Mouse (Mus musculus) retina, embryonic 14.5 days (tissue): Measurements from ENCODE around the gene Plod1.
A peak's percentile ranks its signal among the peaks of the same experiment; 100 is the strongest.

Experiments
- DNase-seq: peaks from one replicate; pipeline ENCODE4 v3.0.0-alpha.2; 2015; ENCODE audit warnings: low spot score

Gene Plod1

DNA sequence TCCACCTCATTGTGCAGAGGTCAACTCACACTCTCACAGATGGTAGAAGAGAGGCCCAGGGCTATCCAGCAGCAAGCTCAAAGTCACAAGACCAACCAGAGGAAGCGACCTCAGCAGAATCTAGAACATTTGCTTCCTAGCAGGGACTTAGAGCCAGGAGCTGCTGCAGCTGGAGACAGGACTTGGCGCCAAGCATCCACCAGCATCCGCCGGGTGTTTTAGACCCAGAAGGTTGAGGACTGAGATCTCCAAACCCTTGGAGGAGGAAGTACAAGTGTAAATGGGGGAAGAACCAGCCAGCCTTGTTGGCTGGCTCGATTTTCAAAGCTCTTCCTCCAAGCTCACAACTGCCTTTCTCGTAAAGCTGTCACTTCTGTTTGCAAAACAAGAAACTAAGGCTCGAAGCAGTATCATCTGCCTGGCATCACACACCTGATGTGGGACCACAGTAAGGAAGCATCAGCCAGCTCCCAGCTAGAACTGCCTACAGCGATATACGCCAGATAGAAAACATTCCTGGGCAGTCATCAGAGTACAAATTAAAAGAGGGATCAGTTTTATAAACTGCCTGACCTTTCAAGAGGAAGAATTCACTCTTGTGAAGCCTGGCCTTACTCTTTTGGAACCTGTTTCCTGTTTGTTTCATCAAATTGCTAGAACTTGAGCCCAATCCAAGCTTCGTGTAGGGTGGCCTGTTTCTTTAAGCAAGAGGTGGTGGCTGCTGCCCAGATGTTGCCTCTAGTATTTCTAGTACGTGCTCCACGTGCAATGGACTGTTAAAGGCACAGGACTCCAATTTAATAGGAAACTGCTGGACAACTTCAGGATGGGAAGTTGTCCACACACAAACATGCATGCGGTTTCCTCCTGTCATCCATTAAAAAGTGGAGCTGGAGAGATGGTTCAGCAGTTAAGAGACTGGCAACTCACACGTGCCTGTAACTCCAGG, 1.9 kb upstream of the Plod1 start:
- DNase-seq = no peak

DNA sequence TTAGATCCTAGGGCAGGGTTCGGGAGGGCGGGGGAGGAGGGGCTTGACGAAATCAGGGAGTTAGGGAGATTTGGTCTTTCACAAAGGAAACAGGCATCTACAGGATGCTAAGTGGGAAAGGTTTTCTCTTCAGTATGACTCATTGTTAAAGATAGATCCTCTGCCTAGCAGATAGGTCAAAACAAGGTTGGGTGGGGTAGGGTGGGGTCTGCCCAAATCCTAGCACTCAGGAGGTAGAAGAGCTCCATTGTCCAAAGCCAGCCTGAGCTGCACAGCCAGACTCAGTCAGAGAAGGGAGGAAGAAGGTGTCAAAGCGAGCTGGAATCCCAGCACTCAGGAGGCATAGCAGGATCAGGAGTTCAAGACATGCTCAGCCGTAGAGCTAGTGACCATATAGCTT, 919 bp upstream of the Plod1 start:
- DNase-seq = no peak

GRCm38 (mm10) chr4:147937021-147937420, 454 bp upstream of the Plod1 start:
- DNase-seq = no peak

DNA sequence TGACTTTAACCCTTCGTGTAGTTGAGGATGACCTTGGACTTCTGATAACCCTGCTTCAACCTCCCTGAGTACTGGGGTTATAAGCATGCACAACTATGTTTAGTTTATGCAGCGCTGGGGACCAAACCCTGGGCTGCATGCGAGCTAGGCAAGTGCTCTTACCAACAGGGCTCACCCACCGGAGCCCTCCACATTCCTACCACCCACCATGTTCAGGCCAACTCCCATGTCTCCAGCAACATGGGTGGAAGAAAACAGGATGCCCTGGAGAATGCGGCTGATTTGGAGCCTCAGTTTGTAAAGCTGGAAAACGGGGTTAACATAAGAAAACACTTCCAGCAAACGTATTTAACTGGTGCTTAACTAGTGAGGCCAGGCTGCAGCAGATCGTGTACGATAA, 663 bp downstream of the Plod1 start:
- no peak for DNase-seq

- no peak for DNase-seq
These were observed 2.0 kb downstream of the Plod1 start for GRCm38 (mm10) chr4:147934611-147935010.

DNA sequence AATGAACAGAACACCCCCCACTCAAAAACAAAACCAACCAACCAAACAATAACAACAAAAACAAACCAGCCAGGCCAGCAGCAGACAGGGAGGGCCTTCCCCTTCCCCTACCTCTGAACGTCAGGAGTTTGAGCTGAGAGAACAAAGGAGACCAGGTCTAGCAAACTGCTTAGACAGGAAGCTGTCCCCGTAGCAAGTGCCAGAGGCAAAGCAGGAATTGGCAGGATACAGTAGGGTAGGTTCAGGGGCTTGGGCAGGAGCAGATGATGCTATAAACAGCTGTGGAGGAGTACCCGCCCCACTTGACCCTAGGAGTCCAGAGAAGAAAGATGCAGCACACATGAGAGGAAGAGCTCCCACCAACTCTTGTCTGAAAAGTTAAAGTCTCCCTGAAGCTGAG, 2.4 kb downstream of the Plod1 start:
- DNase-seq = no peak

- DNase-seq = no peak
These were observed 5.6 kb downstream of the Plod1 start for GRCm38 (mm10) chr4:147930946-147931345.

DNA sequence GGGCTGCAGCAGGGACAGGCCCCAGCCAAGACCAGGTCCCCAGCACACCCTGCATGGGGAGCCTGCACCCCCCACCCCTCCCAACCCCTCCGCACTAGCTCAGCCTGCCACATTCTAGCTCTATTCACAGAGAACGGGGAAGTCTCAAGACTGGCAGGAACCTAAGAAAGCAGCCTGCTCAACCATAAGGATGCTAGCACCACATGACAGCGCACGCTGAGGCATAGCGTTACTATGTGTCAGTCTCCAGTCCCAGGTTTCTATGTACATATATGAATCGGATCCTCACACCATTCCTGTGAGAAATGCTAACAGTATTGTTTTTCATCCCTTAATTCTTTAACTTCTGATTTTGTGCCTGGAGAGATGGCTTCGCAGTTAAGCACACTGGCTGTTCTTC, 8.0 kb downstream of the Plod1 start:
- no peak for DNase-seq

DNA sequence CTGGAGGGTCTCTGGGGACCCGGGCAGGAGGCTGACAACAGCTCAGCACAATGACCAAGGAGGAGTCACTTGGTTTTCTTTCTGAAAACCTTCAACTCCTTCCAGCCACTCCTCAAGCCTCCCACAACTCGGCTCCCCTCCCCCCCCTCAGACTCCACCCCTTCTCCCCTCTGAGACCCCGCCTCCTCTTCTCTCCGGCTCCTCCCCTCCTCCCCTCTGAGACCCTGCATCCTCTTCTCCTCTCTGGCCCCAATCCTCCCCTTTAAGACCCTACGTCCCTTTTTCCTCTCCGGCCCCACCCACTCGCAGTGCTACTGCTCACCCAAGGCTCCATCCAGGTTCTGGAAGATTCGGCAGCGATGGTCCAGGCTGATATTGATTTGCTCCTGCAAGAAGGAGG, 8.4 kb downstream of the Plod1 start:
- no peak for DNase-seq

DNA sequence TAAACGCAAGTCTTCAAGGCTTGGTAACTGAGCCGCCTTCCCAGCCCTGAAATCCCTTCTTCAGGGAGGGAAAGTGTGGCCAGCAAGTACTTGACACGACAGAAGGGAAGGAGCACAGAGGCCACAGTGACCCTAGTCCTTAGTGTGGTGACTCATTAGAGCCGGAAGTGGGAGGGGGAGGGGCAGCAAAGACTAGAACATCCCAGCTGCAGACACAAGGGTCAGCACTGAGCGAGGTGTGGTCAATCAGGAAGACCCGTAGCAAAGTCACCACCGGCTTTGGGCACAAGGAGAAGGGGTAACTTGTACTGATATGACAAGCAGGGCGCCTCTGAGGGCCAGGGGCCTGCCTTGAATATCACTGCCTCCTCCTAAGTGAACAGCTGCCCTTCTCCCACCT, 8.9 kb downstream of the Plod1 start:
- no peak for DNase-seq

- DNase-seq = no peak
These were observed 14.2 kb downstream of the Plod1 start for GRCm38 (mm10) chr4:147922341-147922740.

- no peak for DNase-seq
These were observed 15.6 kb downstream of the Plod1 start for GRCm38 (mm10) chr4:147920973-147921372.

GRCm38 (mm10) chr4:147918459-147919121, 18.0 kb downstream of the Plod1 start:
- peak; percentile 80 for DNase-seq

DNA sequence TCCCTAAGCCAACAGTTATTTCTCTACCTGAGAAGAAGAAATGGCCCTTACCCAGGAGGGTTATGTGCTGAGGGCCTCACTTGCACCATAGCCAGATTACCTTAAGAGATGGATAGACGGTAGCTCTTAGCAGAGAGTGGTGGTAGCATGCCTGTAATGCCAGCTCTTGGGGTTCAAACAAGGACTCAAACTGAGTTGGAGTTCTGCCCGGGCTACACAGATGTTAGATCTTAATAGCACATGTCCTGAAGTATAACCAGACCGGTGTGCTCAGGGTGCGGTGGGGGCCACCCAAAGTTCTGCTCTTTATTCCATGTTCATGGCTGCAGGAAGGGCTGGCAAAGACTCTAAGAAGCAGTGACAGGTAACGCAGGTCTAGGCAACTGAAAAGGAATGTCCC, 27.1 kb downstream of the Plod1 start:
- no peak for DNase-seq

GRCm38 (mm10) chr4:147906230-147906629, 30.3 kb downstream of the Plod1 start:
- DNase-seq = no peak

DNA sequence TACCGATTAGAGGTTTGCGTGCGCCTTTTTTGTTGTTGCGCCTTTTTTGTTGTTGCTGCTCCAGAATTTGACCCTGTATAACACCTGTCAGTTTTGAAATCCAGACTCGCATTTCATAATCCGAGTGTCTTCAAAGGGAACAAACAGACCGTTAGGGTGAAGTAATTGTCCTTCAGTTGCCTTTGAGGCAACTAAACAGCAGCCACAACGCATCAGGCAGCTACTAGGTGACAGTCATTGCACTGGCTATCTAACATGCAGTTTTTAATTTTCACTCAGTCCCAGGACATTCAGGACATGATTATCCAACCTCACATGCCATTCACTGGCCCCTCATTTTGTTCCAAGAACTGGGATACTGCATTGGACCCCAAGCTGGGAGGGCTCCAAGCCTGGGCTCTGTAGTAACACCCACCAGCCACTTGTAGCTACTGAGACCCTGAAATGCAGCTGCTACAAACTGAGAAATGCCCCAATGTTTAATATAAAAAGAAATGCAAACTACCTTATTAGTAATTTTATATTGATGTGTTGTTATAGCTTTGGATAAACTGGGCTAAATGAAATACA, 31.4 kb downstream of the Plod1 start:
- DNase-seq = peak; percentile 15

DNA sequence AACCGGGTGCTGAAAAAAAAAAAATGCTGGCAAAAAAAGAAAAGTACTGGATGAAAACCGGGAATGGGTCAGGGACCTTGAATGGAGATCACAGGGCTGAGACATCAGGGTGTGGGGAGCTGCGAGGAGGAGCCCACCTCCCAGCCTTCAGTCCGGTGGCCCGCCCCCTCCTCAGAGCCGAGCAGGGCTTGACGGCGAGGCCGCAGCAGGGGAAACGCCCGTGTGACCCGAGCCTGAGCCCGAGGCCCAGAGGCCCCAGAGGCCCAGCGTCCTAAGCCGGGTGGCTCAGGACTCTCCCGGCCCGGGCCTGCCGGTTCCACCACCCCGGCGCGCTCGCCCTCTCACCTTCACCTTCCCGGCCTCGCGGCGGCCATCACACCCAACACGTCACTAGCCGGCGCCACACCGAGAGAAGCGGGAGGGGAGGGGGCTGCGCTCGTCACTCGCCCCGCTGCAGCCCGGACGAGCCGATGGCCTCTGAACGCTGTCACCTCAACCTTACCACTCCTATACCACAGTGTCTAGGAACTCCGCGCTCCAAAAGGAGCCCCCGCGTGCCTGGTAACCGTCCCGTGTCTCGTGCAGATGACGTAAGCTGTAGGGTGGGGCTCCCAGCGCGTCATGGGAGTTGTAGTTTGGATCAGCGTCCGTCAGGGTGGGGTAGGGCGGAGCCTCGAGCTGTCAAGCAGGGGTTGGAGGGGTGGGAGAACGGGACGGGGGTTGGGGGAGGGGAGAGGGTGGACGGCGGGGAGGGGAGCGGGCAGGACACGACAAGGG, 32.1 kb downstream of the Plod1 start, which contains the start of gene Mfn2:
Mfn2 (minus strand) TSS at position 392 of the 777 bp plus-strand sequence.
- DNase-seq = peak; percentile 90

- DNase-seq = no peak
These were observed 33.0 kb downstream of the Plod1 start for GRCm38 (mm10) chr4:147903601-147904000.

- DNase-seq = no peak
These were observed 33.6 kb downstream of the Plod1 start for GRCm38 (mm10) chr4:147902906-147903500.

GRCm38 (mm10) chr4:147900452-147900851, 36.1 kb downstream of the Plod1 start:
- no peak for DNase-seq

DNA sequence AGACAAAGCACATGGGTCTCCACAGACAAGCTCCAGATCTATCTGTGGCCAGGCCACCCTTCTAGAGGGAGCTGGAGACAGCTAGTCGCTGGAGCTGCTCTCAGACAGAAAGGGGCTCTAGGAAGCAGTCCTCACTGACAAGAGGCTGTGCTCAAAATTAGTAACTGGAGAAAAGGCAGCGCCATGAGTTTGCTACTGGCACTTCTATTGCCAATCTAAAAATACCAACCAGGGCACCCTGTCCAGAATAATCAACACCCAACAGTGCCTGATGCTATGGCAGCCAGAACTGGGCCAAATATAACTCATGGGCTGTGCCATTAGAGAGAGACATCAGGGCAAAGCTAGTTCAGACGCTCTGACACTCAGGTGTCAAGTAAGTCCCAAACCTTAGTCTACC, 39.2 kb downstream of the Plod1 start:
- no peak for DNase-seq

GRCm38 (mm10) chr4:147896411-147896810, 40.2 kb downstream of the Plod1 start:
- no peak for DNase-seq
